Mouse (Mus musculus): ENCODE data around the gene Tnrc6a.

Gene Tnrc6a

GRCm38 (mm10) chr7:123242241-123242640 is 118.6 kb downstream of the Tnrc6a start:
- DNase-seq = no peak

GRCm38 (mm10) chr7:123244833-123245232 is 121.1 kb downstream of the Tnrc6a start:
- DNase-seq = no peak
